Mouse (Mus musculus) MEL (cell line): ENCODE results near the gene Ntf5. TPM values are rescaled to one million over a fixed set of nuclear protein-coding genes. Genes with fewer than 3 reads are reported as not detected.

Experiments used
- DNase-seq: peaks from one replicate; pipeline ENCODE4 v3.0.0; 2011; ENCODE audit warnings: low read depth, low spot score
- H3K27ac ChIP-seq: 2 replicates; pipeline ENCODE4 v1.5.1; 2012; ENCODE audit warnings: low read depth, mild to moderate bottlenecking, control low read depth, low read length, moderate library complexity; ENCODE audit not compliant: control insufficient read depth
- H3K27me3 ChIP-seq, 2 experiments: fragments of 150-350 bp in 1 of 2; sonication (generic) in 1 of 2; 2 replicates each; pipeline ENCODE4 v1.6.1; 2012; ENCODE audit warnings: low read length in 2 of 2, mild to moderate bottlenecking in 2 of 2, improper control_type of control experiment in 1 of 2, moderate library complexity in 1 of 2; ENCODE audit not compliant: insufficient read depth in 2 of 2, control insufficient read depth in 1 of 2
- H3K36me3 ChIP-seq, 2 experiments: 2 replicates each; pipeline ENCODE4 v1.6.1; 2012 to 2014; ENCODE audit warnings: low read length in 2 of 2, improper control_type of control experiment in 1 of 2, inconsistent platforms in 1 of 2, mild to moderate bottlenecking in 1 of 2; ENCODE audit not compliant: insufficient read depth in 2 of 2, control insufficient read depth in 1 of 2
- H3K4me1 ChIP-seq, 2 experiments: fragments of 150-350 bp in 1 of 2; sonication (generic) in 1 of 2; 2 replicates each; pipeline ENCODE4 v1.6.1; 2012; ENCODE audit warnings: low read length in 2 of 2, improper control_type of control experiment in 1 of 2, mild to moderate bottlenecking in 1 of 2; ENCODE audit not compliant: insufficient read depth in 2 of 2, control insufficient read depth in 1 of 2
- H3K4me3 ChIP-seq, 2 experiments: fragments of 150-350 bp in 1 of 2; sonication (generic) in 1 of 2; 2 replicates each; pipeline ENCODE4 v1.5.1; 2012; ENCODE audit warnings: low read depth in 2 of 2, low read length in 2 of 2, mild to moderate bottlenecking in 2 of 2, moderate library complexity in 2 of 2, control low read depth in 1 of 2, improper control_type of control experiment in 1 of 2; ENCODE audit not compliant: control insufficient read depth in 1 of 2, insufficient read depth in 1 of 2
- H3K79me2 ChIP-seq: 2 replicates; pipeline ENCODE4 v1.6.1; 2012; ENCODE audit warnings: mild to moderate bottlenecking, low read length, moderate library complexity; ENCODE audit not compliant: control insufficient read depth, poor library complexity, insufficient read depth
- H3K9ac ChIP-seq: 2 replicates; pipeline ENCODE4 v1.6.1; 2012; ENCODE audit warnings: low read depth, mild to moderate bottlenecking, control low read depth, low read length, moderate library complexity; ENCODE audit not compliant: control insufficient read depth, poor library complexity, severe bottlenecking
- H3K9me3 ChIP-seq: fragments of 150-350 bp; sonication (generic); replicated peaks from 2 replicates; pipeline ENCODE4 v1.6.1; 2012; ENCODE audit warnings: mild to moderate bottlenecking, low read length, improper control_type of control experiment, moderate library complexity; ENCODE audit not compliant: insufficient read depth
- CHD2 ChIP-seq: IDR thresholded peaks from 2 replicates; pipeline ENCODE4 v1.6.1; 2011; ENCODE audit warnings: low read length, improper control_type of control experiment
- E2F4 ChIP-seq: IDR thresholded peaks from 2 replicates; pipeline ENCODE4 v1.6.1; 2011; ENCODE audit warnings: low read depth, low read length, improper control_type of control experiment, borderline replicate concordance
- ETS1 ChIP-seq: IDR thresholded peaks from 2 replicates; pipeline ENCODE4 v1.6.1; 2012; ENCODE audit warnings: low read depth, mild to moderate bottlenecking, inconsistent platforms, low read length, improper control_type of control experiment, moderate library complexity
- HCFC1 ChIP-seq: IDR thresholded peaks from 2 replicates; pipeline ENCODE4 v1.6.1; 2012; ENCODE audit warnings: low read depth, mild to moderate bottlenecking, inconsistent platforms, low read length, improper control_type of control experiment, moderate library complexity
- MEF2A ChIP-seq: IDR thresholded peaks from 2 replicates; pipeline ENCODE4 v1.6.1; 2014; ENCODE audit warnings: low read depth, mild to moderate bottlenecking, inconsistent platforms, low read length, improper control_type of control experiment; ENCODE audit not compliant: poor library complexity, insufficient replicate concordance, severe bottlenecking; ENCODE audit errors: extremely low read depth
- MYB ChIP-seq: IDR thresholded peaks from 2 replicates; pipeline ENCODE4 v1.6.1; 2011; ENCODE audit warnings: mild to moderate bottlenecking, low read depth, low read length, improper control_type of control experiment
- NELFE ChIP-seq: IDR thresholded peaks from 2 replicates; pipeline ENCODE4 v1.6.1; 2011; ENCODE audit warnings: low read depth, low read length, improper control_type of control experiment
- RCOR1 ChIP-seq: IDR thresholded peaks from 2 replicates; pipeline ENCODE4 v1.6.1; 2012; ENCODE audit warnings: low read depth, mild to moderate bottlenecking, inconsistent platforms, low read length, improper control_type of control experiment
- TCF12 ChIP-seq: IDR thresholded peaks from 2 replicates; pipeline ENCODE4 v1.6.1; 2014; ENCODE audit warnings: low read depth, mild to moderate bottlenecking, inconsistent platforms, low read length, improper control_type of control experiment, moderate library complexity
- UBTF ChIP-seq: IDR thresholded peaks from 2 replicates; pipeline ENCODE4 v1.6.1; 2012; ENCODE audit warnings: low read depth, mild to moderate bottlenecking, inconsistent platforms, low read length, improper control_type of control experiment, moderate library complexity, borderline replicate concordance; ENCODE audit not compliant: insufficient read depth
- polyA plus RNA-seq, 2 experiments: library from polyadenylated mRNA; stranded (reverse) in 1 of 2; unstranded in 1 of 2; fragments of >175 nt in 1 of 2; fragments of >200 nt in 1 of 2; gene quantifications; 2 replicates each; pipeline versions ENCODE4 v1.2.1 to v1.2.4; 2012; ENCODE audit warnings: low replicate concordance in 2 of 2, low read depth in 1 of 2; ENCODE audit not compliant: insufficient read length in 2 of 2, insufficient read depth in 1 of 2, missing spikeins in 1 of 2
- total RNA-seq: library from RNA; depleted of rRNA; stranded (reverse); fragments of 300-350 nt; gene quantifications from 2 replicates; pipeline ENCODE4 v1.2.3, GENCODE M21; 2012

Gene Ntf5
- total and polyA plus RNA-seq, 3 experiments, result 0.54 to 1.9 TPM; not detected in 1

DNA sequence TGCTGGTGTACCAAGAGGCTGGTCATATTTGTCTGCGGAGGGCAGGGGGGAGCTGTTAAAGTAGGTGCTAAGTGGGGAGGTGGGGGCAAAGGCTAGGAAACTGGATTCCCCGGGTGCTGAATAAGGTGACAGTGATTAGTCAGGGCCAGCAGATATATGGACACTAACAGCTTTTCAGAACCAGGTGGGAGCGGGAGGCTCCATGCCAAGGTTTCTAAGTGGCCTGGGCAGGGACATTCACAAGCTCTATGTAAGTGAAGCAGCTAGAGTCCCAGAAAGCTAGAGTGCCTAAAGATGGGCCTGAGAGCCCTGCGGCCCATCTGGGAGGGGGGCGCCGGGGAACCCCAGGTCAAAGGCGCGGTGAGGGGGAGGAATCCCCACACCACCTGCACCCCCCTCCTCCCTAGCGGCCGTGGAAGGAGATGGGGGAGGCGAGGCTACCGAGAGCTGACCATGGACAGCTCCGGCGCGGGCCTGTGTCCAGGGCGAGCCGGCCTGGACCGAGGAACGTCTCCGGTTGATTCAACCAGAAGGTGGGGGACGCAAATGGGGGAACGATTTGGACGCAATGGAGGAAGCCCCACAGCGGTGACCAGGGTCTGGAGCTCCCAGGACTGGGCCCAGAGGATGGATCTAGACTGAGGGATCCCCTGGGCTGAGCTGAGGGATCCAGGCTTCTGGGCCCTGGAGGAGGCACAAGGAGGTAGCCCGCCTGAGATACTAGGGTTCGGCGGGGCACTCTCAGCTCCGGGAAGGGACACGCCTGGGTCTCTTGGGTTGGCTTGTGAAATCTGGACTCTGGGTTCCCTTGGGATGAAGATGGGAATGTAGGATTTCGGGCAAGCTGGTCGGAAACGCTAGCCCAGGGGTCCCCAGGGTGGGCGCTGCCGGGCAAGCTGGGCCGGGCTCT is 47.5 kb upstream of the Ntf5 start:
- H3K9me3 ChIP-seq, result no peaks in the 10 kb centered on the region
- no peak overlapping the region for H3K27ac ChIP-seq
- TF ChIP-seq RCOR1 (no peak), MEF2A (no peak), E2F4 (no peak), TCF12 (no peak), NELFE (no peak), MYB (no peak), ETS1 (no peak), UBTF (no peak)
- no peaks in the 10 kb centered on the region for H3K27me3 ChIP-seq
- peak overlapping the region; percentile 60 to 96 for H3K4me3 ChIP-seq
- peaks cover 0 to 13% of the 10 kb centered on the region in 2 experiments; a peak in 2 of 4 replicates for H3K36me3 ChIP-seq
- no peaks in the 10 kb centered on the region; the same call in 1 of the 2 replicates for H3K79me2 ChIP-seq
- H3K9ac ChIP-seq, result peak overlapping the region; percentile 74
- peaks cover 6 to 31% of the 10 kb centered on the region in 2 experiments for H3K4me1 ChIP-seq
- DNase-seq, result no peak

GRCm38 (mm10) chr7:45366652-45367019 is 46.9 kb upstream of the Ntf5 start, which contains the start of gene Ppfia3:
Ppfia3 (minus strand) TSS chr7:45367019.
- peaks cover 6 to 31% of the 10 kb centered on the region in 2 experiments for H3K4me1 ChIP-seq
- H3K27me3 ChIP-seq, result no peaks in the 10 kb centered on the region
- peak within 1 kb of the TSS; percentile 72 for H3K27ac ChIP-seq
- H3K9ac ChIP-seq, result peak within 1 kb of the TSS; percentile 82
- peaks cover 0 to 13% of the 10 kb centered on the region in 2 experiments; a peak in 1 of 4 replicates for H3K36me3 ChIP-seq
- H3K79me2 ChIP-seq, result no peaks in the 10 kb centered on the region; the same call in 1 of the 2 replicates
- no peaks in the 10 kb centered on the region for H3K9me3 ChIP-seq
- no peak for DNase-seq
- no peak for TF ChIP-seq ETS1
- no peak for TF ChIP-seq MYB
- TF ChIP-seq HCFC1, result 0 out of 2 replicates have a peak, but pooled peaks have one; percentile 10
- no peak for TF ChIP-seq CHD2
- H3K4me3 ChIP-seq, result peak within 1 kb of the TSS; percentile 82 to 96
